Mouse (Mus musculus) lung, adult 2 months (tissue): ENCODE results near the gene Eif4e.

Experiments used
- CTCF ChIP-seq: fragments of 200-500 bp; IDR thresholded peaks from 2 replicates; pipeline ENCODE4 v1.5.1; 2011; ENCODE audit warnings: mild to moderate bottlenecking, low read length, control low read depth; ENCODE audit not compliant: insufficient read depth
- POLR2A ChIP-seq: fragments of 200-500 bp; IDR thresholded peaks from 2 replicates; pipeline ENCODE4 v1.6.1; 2011; ENCODE audit warnings: low read depth, mild to moderate bottlenecking, control low read depth, low read length, borderline replicate concordance; ENCODE audit errors: extremely low read depth

GRCm38 (mm10) chr3:138591002-138591401 is 65.0 kb downstream of the Eif4e start:
- TF ChIP-seq CTCF (no peak), POLR2A (no peak)
